Mouse (Mus musculus): ENCODE data around the gene Kat5.

- TF ChIP-seq CTCF (IDR thresholded peaks at IDR 0.05; ENCODE audit: low read depth, low read length), result no peak
- no peak for TF ChIP-seq TAL1 (conservative IDR thresholded peaks at IDR 0.05; ENCODE audit: low read depth, low read length)
- TF ChIP-seq POLR2AphosphoS5 (IDR thresholded peaks at IDR 0.05; ENCODE audit: insufficient replicate concordance, low read depth, low read length), result no peak
Observed at GRCm38 (mm10) chr19:5653969-5654719, 44.1 kb upstream of the Kat5 start.
